16 mouse cellular contexts compared by ENCODE assay signal in genomic region chrX:57380915-57381314, GRCm38 (mm10). TPM values are rescaled to one million over a fixed set of nuclear protein-coding genes. Genes with fewer than 3 reads are reported as not detected.
DNase-seq lines count a peak whose midpoint lies in the region; ATAC-seq and TF ChIP-seq lines count a peak whose summit lies in the region.
"Had no signal": no experiment of that assay in that cellular context is flagged by ENCODE, and none has a peak within 500 bp of the region (broad histone marks: within the 10 kb centered on the region; RNA-seq: fewer than 3 reads in every experiment).

No protein-coding gene starts in this region.

- no peak overlapping the region for H3K9ac ChIP-seq in hindbrain, embryonic 15.5 days
- H3K9ac ChIP-seq in hindbrain, embryonic 11.5 days (ENCODE audit: low read depth, low read length), result no peak overlapping the region
- H3K9ac ChIP-seq in midbrain, embryonic 15.5 days, result no peak overlapping the region
- H3K9ac ChIP-seq in midbrain, embryonic 16.5 days (ENCODE audit: low read depth, low read length), result no peak overlapping the region
- H3K9ac ChIP-seq: limb, embryonic 15.5 days had no signal

- 33% methylated on average over 5 of the region's 5 CpGs for WGBS in cerebellum, adult 2 months
- 51% methylated on average over 5 of the region's 5 CpGs for WGBS in hindbrain, embryonic 15.5 days
- WGBS in hindbrain, embryonic 11.5 days, result 79% methylated on average over 5 of the region's 5 CpGs
- 55% methylated on average over 5 of the region's 5 CpGs for WGBS in midbrain, embryonic 15.5 days
- 66% methylated on average over 5 of the region's 5 CpGs for WGBS in midbrain, embryonic 16.5 days

- H3K36me3 ChIP-seq in hindbrain, embryonic 15.5 days, result peaks cover 20% of the 10 kb centered on the region
- 0 out of 2 replicates have a peak, but pooled peaks cover 2% of the 10 kb centered on the region for H3K36me3 ChIP-seq in hindbrain, embryonic 11.5 days (ENCODE audit: control insufficient read depth, insufficient read depth, low read length)
- H3K36me3 ChIP-seq in midbrain, embryonic 15.5 days (replicated peaks), result peaks cover 12% of the 10 kb centered on the region; the same call in 1 of the 2 replicates
- H3K36me3 ChIP-seq in midbrain, embryonic 16.5 days (ENCODE audit: control insufficient read depth, insufficient read depth, low read length), result peaks cover 7% of the 10 kb centered on the region; the same call in 1 of the 2 replicates

- TF ChIP-seq CTCF in cerebellum, adult 2 months (IDR thresholded peaks at IDR 0.05; ENCODE audit: borderline replicate concordance, insufficient read depth, low read depth, low read length), result no peak

- no peaks in the 10 kb centered on the region for H3K9me3 ChIP-seq in hindbrain, embryonic 15.5 days
- H3K9me3 ChIP-seq in hindbrain, embryonic 11.5 days (ENCODE audit: control insufficient read depth, low read length), result no peaks in the 10 kb centered on the region
- no peaks in the 10 kb centered on the region for H3K9me3 ChIP-seq in midbrain, embryonic 15.5 days
- no peaks in the 10 kb centered on the region for H3K9me3 ChIP-seq in midbrain, embryonic 16.5 days (replicated peaks; ENCODE audit: control insufficient read depth, low read length, poor library complexity, severe bottlenecking)
- H3K9me3 ChIP-seq: limb, embryonic 15.5 days had no signal

- TF ChIP-seq POLR2A in cerebellum, adult 2 months (IDR thresholded peaks at IDR 0.05; ENCODE audit: borderline replicate concordance, insufficient read depth, low read length), result no peak

- no peak overlapping the region for H3K4me3 ChIP-seq in cerebellum, adult 2 months (replicated peaks; ENCODE audit: insufficient read depth, low read depth, low read length)
- H3K4me3 ChIP-seq in hindbrain, embryonic 15.5 days, result no peak overlapping the region
- no peak overlapping the region for H3K4me3 ChIP-seq in hindbrain, embryonic 11.5 days (ENCODE audit: low read depth, low read length)
- H3K4me3 ChIP-seq in midbrain, embryonic 15.5 days, result no peak overlapping the region
- no peak overlapping the region for H3K4me3 ChIP-seq in midbrain, embryonic 16.5 days (ENCODE audit: low read depth, low read length)
- H3K4me3 ChIP-seq: erythroblast, embryonic 14.5 days; limb, embryonic 15.5 days had no signal

- H3K4me1 ChIP-seq in cerebellum, adult 2 months (ENCODE audit: control insufficient read depth, insufficient read depth, low read length), result no peaks in the 10 kb centered on the region
- H3K4me1 ChIP-seq in hindbrain, embryonic 15.5 days (replicated peaks), result no peaks in the 10 kb centered on the region
- no peaks in the 10 kb centered on the region for H3K4me1 ChIP-seq in hindbrain, embryonic 11.5 days (replicated peaks; ENCODE audit: control insufficient read depth, insufficient read depth, low read length)
- no peaks in the 10 kb centered on the region for H3K4me1 ChIP-seq in midbrain, embryonic 15.5 days
- no peaks in the 10 kb centered on the region for H3K4me1 ChIP-seq in midbrain, embryonic 16.5 days (ENCODE audit: control insufficient read depth, insufficient read depth, low read length)
- H3K4me1 ChIP-seq: limb, embryonic 15.5 days had no signal

- peak; percentile 42; the same call in 1 of the 2 replicates for ATAC-seq in hindbrain, embryonic 15.5 days (ENCODE audit: low FRiP score, low read depth)
- ATAC-seq in hindbrain, embryonic 11.5 days (ENCODE audit: low FRiP score), result no peak
- 0 out of 2 replicates have a peak, but pooled peaks have one; percentile 24 for ATAC-seq in midbrain, embryonic 15.5 days (replicated peaks)
- no peak for ATAC-seq in midbrain, embryonic 16.5 days
- no peak for ATAC-seq in monocyte, adult 5-6 weeks (replicated peaks; ENCODE audit: insufficient number of reproducible peaks, low FRiP score, low TSS enrichment, poor library complexity, severe bottlenecking)
- ATAC-seq: inflammation-experienced regulatory T-cells, adult 6 months had no signal

- no peak overlapping the region for H3K4me2 ChIP-seq in hindbrain, embryonic 15.5 days
- H3K4me2 ChIP-seq in hindbrain, embryonic 11.5 days (replicated peaks; ENCODE audit: low read depth, low read length), result no peak overlapping the region
- H3K4me2 ChIP-seq in midbrain, embryonic 15.5 days, result no peak overlapping the region
- no peak overlapping the region for H3K4me2 ChIP-seq in midbrain, embryonic 16.5 days (ENCODE audit: low read length)
- H3K4me2 ChIP-seq: limb, embryonic 15.5 days had no signal

- no peak overlapping the region for H3K27ac ChIP-seq in cerebellum, adult 2 months (ENCODE audit: insufficient read depth, low read length)
- H3K27ac ChIP-seq in hindbrain, embryonic 15.5 days (replicated peaks), result no peak overlapping the region
- H3K27ac ChIP-seq in hindbrain, embryonic 11.5 days (ENCODE audit: low read depth, low read length), result no peak overlapping the region
- H3K27ac ChIP-seq in midbrain, embryonic 15.5 days, result no peak overlapping the region
- no peak overlapping the region for H3K27ac ChIP-seq in midbrain, embryonic 16.5 days (ENCODE audit: low read length)
- H3K27ac ChIP-seq: limb, embryonic 15.5 days had no signal

- no peaks in the 10 kb centered on the region for H3K27me3 ChIP-seq in cerebellum, adult 2 months (ENCODE audit: control insufficient read depth, insufficient read depth, low read length)
- H3K27me3 ChIP-seq in hindbrain, embryonic 15.5 days, result no peaks in the 10 kb centered on the region
- no peaks in the 10 kb centered on the region for H3K27me3 ChIP-seq in hindbrain, embryonic 11.5 days (ENCODE audit: control insufficient read depth, insufficient read depth, low read length)
- H3K27me3 ChIP-seq in midbrain, embryonic 15.5 days (replicated peaks), result no peaks in the 10 kb centered on the region
- H3K27me3 ChIP-seq in midbrain, embryonic 16.5 days (ENCODE audit: control insufficient read depth, insufficient read depth, low read depth, low read length), result no peaks in the 10 kb centered on the region
- H3K27me3 ChIP-seq: limb, embryonic 15.5 days had no signal

- peak; percentile 16 to 20 for DNase-seq in cerebellum, adult 2 months
- DNase-seq in cerebellum, postnatal 4 days (ENCODE audit: low spot score in 2 of 2), result no peak
- DNase-seq in hindbrain, embryonic 11.5 days (ENCODE audit: low spot score), result no peak
- DNase-seq: heart, adult 11 months; lung, adult 18-20 months; right cerebral cortex, adult 18-20 months had no signal

RNA-seq across cellular contexts. Expression of gene Rbmx, which starts 11.9 kb away (rescaled TPM):
- 67.9 and 69.9 TPM in 2 replicates for polyA plus RNA-seq in cerebellum, adult 2 months (2012; rRNA removed)
- polyA plus RNA-seq in hindbrain, embryonic 15.5 days (2015; fragmentation: Nextera tagmentation; extraction: Ambion mirVana), result 150 and 153 TPM in 2 replicates
- 279 and 294 TPM in 2 replicates for polyA plus RNA-seq in hindbrain, embryonic 11.5 days (2014; fragmentation: Nextera tagmentation; extraction: Ambion mirVana)
- 172 and 183 TPM in 2 replicates for polyA plus RNA-seq in midbrain, embryonic 15.5 days (2015; fragmentation: Nextera tagmentation; extraction: Ambion mirVana)
- polyA plus RNA-seq in midbrain, embryonic 16.5 days (2015; fragmentation: Nextera tagmentation; extraction: Ambion mirVana), result 158 and 182 TPM in 2 replicates
- 45.5 to 72.1 TPM (median 49.5 TPM) in 3 replicates for total RNA-seq in monocyte, adult 5-6 weeks (2017)

RNA-seq across cellular contexts. Expression of gene Gm364, which starts 28.0 kb away (rescaled TPM):
- not detected in 2 replicates for polyA plus RNA-seq in cerebellum, adult 2 months (2012; rRNA removed)
- polyA plus RNA-seq in hindbrain, embryonic 15.5 days (2015; fragmentation: Nextera tagmentation; extraction: Ambion mirVana), result not detected in 2 replicates
- not detected in 2 replicates for polyA plus RNA-seq in hindbrain, embryonic 11.5 days (2014; fragmentation: Nextera tagmentation; extraction: Ambion mirVana)
- polyA plus RNA-seq in midbrain, embryonic 15.5 days (2015; fragmentation: Nextera tagmentation; extraction: Ambion mirVana), result not detected in 2 replicates
- polyA plus RNA-seq in midbrain, embryonic 16.5 days (2015; fragmentation: Nextera tagmentation; extraction: Ambion mirVana), result not detected in 2 replicates
- not detected in 3 replicates for total RNA-seq in monocyte, adult 5-6 weeks (2017)
- total RNA-seq: layer of hippocampus, adult 8-10 months had no signal
- polyA plus RNA-seq: erythroblast, embryonic 14.5 days; heart, embryonic 16.5 days; inflammation-experienced regulatory T-cells, adult 6 months; limb, embryonic 15.5 days; urinary bladder, adult 2 months had no signal

RNA-seq across cellular contexts. Expression of gene Arhgef6, which starts 42.4 kb away (rescaled TPM):
- polyA plus RNA-seq in cerebellum, adult 2 months (2012; rRNA removed), result 20.1 and 21.6 TPM in 2 replicates
- 5.1 and 8.4 TPM in 2 replicates for polyA plus RNA-seq in hindbrain, embryonic 15.5 days (2015; fragmentation: Nextera tagmentation; extraction: Ambion mirVana)
- 13.3 and 14.5 TPM in 2 replicates for polyA plus RNA-seq in hindbrain, embryonic 11.5 days (2014; fragmentation: Nextera tagmentation; extraction: Ambion mirVana)
- 5.6 and 6.5 TPM in 2 replicates for polyA plus RNA-seq in midbrain, embryonic 15.5 days (2015; fragmentation: Nextera tagmentation; extraction: Ambion mirVana)
- 4.5 and 5.4 TPM in 2 replicates for polyA plus RNA-seq in midbrain, embryonic 16.5 days (2015; fragmentation: Nextera tagmentation; extraction: Ambion mirVana)
- 98.9 to 155 TPM (median 105 TPM) in 3 replicates for total RNA-seq in monocyte, adult 5-6 weeks (2017)

Comparison
In these comparisons a context has a peak if more than half of its experiments do, and no peak if none do; other contexts are left out.
1. DNase-seq: peak in cerebellum, adult 2 months (2 of 2); none in cerebellum, postnatal 4 days (0 of 2) and hindbrain, embryonic 11.5 days (single experiment).
2. ATAC-seq: peak in hindbrain, embryonic 15.5 days (single experiment) and midbrain, embryonic 15.5 days (single experiment); none in hindbrain, embryonic 11.5 days (single experiment), midbrain, embryonic 16.5 days (single experiment) and monocyte, adult 5-6 weeks (single experiment).